Mouse (Mus musculus): ENCODE data around the gene Prkg2. TPM values are rescaled to one million over a fixed set of nuclear protein-coding genes. Genes with fewer than 3 reads are reported as not detected.

Prkg2 gene
- not detected for polyA plus RNA-seq (2017; shearing (Covaris generic))

DNA sequence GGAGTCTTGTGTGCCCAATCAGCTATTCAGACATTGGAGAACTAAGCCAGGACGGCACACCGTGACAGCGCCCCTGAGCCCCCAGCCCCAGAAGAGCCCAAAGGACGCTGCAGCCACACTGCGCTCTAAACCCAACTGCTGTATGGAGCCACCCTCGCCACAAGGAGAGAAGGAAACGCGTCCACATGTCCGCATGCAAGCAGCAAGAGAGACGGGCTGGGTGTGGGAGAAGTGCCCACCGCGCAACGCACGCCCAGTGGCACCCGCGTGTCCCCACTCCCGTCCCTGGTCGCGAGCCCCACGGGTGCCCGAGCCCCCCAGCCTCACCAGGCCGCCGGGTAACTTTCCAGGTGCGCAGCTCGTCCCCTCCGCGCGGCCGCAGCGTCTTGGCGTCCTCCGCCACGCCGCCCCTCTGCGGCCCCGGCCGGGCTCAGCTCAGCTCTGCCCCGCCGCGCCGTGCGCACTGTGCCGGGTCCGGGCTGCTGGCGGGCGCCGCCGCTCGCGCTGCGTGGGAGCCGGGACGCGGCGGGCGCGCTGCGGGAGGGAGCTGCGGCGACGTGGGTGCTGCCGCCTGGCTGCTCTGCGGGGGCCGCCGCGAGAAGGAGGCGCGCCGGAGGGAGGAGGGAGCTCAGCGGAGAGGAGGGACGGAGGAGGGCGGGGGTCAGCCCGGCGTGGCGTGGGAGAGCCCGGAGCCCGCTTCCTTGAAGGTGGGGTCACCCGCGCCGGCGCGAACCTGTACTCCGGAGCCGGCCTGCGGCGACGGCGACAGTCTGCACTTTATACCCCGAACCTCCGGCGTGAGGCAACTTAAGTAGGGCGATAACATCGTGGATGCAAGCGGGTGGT lies at the start of gene Prkg2:
Gene Prkg2 (minus strand): TSS at position 756 of the 846 bp plus-strand sequence.

Other genes with a start within 250 kb of the Prkg2 start
- gene Bmp3, start 182.9 kb downstream of the Prkg2 start, polyA plus RNA-seq (2017; shearing (Covaris generic)) = not detected